Mouse (Mus musculus): ENCODE data around the gene Pomt1. TPM values are rescaled to one million over a fixed set of nuclear protein-coding genes. Genes with fewer than 3 reads are reported as not detected.

Pomt1 gene
- polyA plus RNA-seq, 1 experiment from 2014 or later: 24.4 TPM

GRCm38 (mm10) chr2:32238708-32239435 lies 2.5 kb downstream of the Pomt1 start:
- Histone ChIP-seq H3K4me1 (ENCODE audit: control insufficient read depth, insufficient read depth, low read length) (peaks cover 13% of the 10 kb centered on the region), H3K36me3 (ENCODE audit: control insufficient read depth, insufficient read depth, low read length) (peaks cover 6% of the 10 kb centered on the region), H3K27ac (ENCODE audit: low read depth, low read length) (no peak overlapping the region), H3K9ac (ENCODE audit: low read depth, low read length) (no peak overlapping the region), H3K9me3 (ENCODE audit: control insufficient read depth, low read length) (no peaks in the 10 kb centered on the region), H3K4me2 (replicated peaks; ENCODE audit: low read depth, low read length) (no peak overlapping the region), H3K27me3 (ENCODE audit: control insufficient read depth, insufficient read depth, low read length) (no peaks in the 10 kb centered on the region), H3K4me3 (ENCODE audit: low read length) (no peak overlapping the region)
- no peak for ATAC-seq (ENCODE audit: low FRiP score, low TSS enrichment)
- 91% methylated on average over 9 of the region's 9 CpGs for WGBS

GRCm38 (mm10) chr2:32240591-32240990 lies 4.2 kb downstream of the Pomt1 start:
- H3K9me3 ChIP-seq (ENCODE audit: control insufficient read depth, low read length): no peaks in the 10 kb centered on the region
- 77% methylated on average over 5 of the region's 5 CpGs for WGBS
- H3K36me3 ChIP-seq (ENCODE audit: control insufficient read depth, insufficient read depth, low read length): peaks cover 8% of the 10 kb centered on the region
- peaks cover 5% of the 10 kb centered on the region; the same call in 1 of the 2 replicates for H3K4me1 ChIP-seq (ENCODE audit: control insufficient read depth, insufficient read depth, low read length)
- H3K27ac ChIP-seq (ENCODE audit: low read depth, low read length): no peak overlapping the region
- H3K9ac ChIP-seq (ENCODE audit: low read depth, low read length): no peak overlapping the region
- H3K27me3 ChIP-seq (ENCODE audit: control insufficient read depth, insufficient read depth, low read length): no peaks in the 10 kb centered on the region
- no peak for ATAC-seq (ENCODE audit: low FRiP score, low TSS enrichment)
- no peak overlapping the region for H3K4me2 ChIP-seq (replicated peaks; ENCODE audit: low read depth, low read length)
- H3K4me3 ChIP-seq (ENCODE audit: low read length): no peak overlapping the region

- Histone ChIP-seq H3K4me1 (ENCODE audit: control insufficient read depth, insufficient read depth, low read length) (no peaks in the 10 kb centered on the region), H3K9ac (ENCODE audit: low read depth, low read length) (no peak overlapping the region), H3K4me2 (replicated peaks; ENCODE audit: low read depth, low read length) (no peak overlapping the region), H3K4me3 (ENCODE audit: low read length) (no peak overlapping the region), H3K9me3 (ENCODE audit: control insufficient read depth, low read length) (no peaks in the 10 kb centered on the region), H3K27ac (ENCODE audit: low read depth, low read length) (no peak overlapping the region), H3K36me3 (ENCODE audit: control insufficient read depth, insufficient read depth, low read length) (peaks cover 19% of the 10 kb centered on the region), H3K27me3 (ENCODE audit: control insufficient read depth, insufficient read depth, low read length) (no peaks in the 10 kb centered on the region)
- no peak for ATAC-seq (ENCODE audit: low FRiP score, low TSS enrichment)
- 82% methylated on average over 4 of the region's 4 CpGs for WGBS
Measured at GRCm38 (mm10) chr2:32242986-32243385, 6.6 kb downstream of the Pomt1 start.

DNA sequence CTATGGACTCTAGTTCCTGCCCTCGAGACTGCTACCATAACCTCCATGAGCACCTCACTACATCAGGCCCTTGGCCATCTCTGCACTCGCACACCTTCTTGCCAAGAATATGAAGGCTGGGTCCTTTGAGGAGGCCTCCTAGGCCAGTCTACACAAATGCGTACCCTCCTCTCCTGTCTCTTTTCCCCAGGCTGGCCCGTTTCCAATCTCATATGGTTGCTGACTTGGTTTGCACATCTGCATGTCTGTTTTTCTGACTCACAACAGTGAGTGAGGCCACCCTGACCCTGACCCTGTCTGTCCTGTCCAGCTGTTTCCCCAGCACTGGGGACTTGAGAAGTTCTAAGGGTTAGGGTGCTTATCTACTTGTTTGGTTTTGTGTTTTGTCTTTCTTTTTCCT lies 10.4 kb downstream of the Pomt1 start:
- peaks cover 41% of the 10 kb centered on the region for H3K36me3 ChIP-seq (ENCODE audit: control insufficient read depth, insufficient read depth, low read length)
- H3K9me3 ChIP-seq (ENCODE audit: control insufficient read depth, low read length): no peaks in the 10 kb centered on the region
- H3K4me2 ChIP-seq (replicated peaks; ENCODE audit: low read depth, low read length): no peak overlapping the region
- H3K9ac ChIP-seq (ENCODE audit: low read depth, low read length): no peak overlapping the region
- no peak overlapping the region for H3K4me3 ChIP-seq (ENCODE audit: low read length)
- 88% methylated on average over 4 of the region's 4 CpGs for WGBS
- no peak for ATAC-seq (ENCODE audit: low FRiP score, low TSS enrichment)
- H3K27me3 ChIP-seq (ENCODE audit: control insufficient read depth, insufficient read depth, low read length): no peaks in the 10 kb centered on the region
- H3K4me1 ChIP-seq (ENCODE audit: control insufficient read depth, insufficient read depth, low read length): no peaks in the 10 kb centered on the region
- H3K27ac ChIP-seq (ENCODE audit: low read depth, low read length): no peak overlapping the region

- no peaks in the 10 kb centered on the region for H3K9me3 ChIP-seq (ENCODE audit: control insufficient read depth, low read length)
- H3K9ac ChIP-seq (ENCODE audit: low read depth, low read length): no peak overlapping the region
- H3K4me3 ChIP-seq (ENCODE audit: low read length): no peak overlapping the region
- WGBS: 75% methylated on average over 10 of the region's 10 CpGs
- H3K36me3 ChIP-seq (ENCODE audit: control insufficient read depth, insufficient read depth, low read length): peaks cover 59% of the 10 kb centered on the region
- H3K4me1 ChIP-seq (ENCODE audit: control insufficient read depth, insufficient read depth, low read length): no peaks in the 10 kb centered on the region
- ATAC-seq (ENCODE audit: low FRiP score, low TSS enrichment): no peak
- H3K4me2 ChIP-seq (replicated peaks; ENCODE audit: low read depth, low read length): no peak overlapping the region
- no peaks in the 10 kb centered on the region for H3K27me3 ChIP-seq (ENCODE audit: control insufficient read depth, insufficient read depth, low read length)
- H3K27ac ChIP-seq (ENCODE audit: low read depth, low read length): no peak overlapping the region
Measured at GRCm38 (mm10) chr2:32248377-32249361, 12.3 kb downstream of the Pomt1 start.

DNA sequence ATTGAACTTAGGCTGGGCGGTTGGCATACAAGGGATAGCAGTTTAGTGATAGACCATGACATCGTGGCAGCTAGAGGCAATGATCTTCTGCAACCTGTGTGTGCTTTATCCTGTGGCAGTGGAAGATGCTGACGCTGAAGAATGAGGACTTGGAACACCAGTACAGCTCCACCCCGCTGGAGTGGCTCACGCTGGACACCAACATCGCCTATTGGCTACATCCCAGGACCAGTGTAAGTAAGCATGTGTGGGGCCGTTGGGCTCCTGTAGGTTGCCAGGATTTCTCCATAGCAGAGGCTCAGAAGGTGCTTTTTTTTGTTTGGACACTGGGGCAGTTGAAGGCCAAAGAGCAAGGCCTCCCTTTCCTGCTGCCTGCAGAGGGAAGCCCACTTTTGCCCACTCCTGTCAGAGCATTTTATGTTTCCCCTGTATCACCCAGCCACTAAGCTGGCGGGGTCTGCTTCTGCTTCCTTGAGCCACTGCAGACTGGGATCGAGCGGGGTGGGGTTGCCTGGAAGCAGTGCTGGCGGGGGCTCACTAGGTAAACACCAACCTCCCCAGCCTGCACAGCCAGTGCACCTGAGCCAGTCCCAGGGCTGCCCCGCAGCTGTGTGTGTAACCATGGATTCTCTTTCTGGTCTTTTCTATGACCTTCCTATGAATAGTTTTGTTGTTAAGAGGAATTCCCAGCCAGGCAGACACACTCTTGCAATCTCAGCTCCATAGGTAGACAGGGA lies 15.6 kb downstream of the Pomt1 start:
- ATAC-seq (ENCODE audit: low FRiP score, low TSS enrichment): no peak
- Histone ChIP-seq H3K9me3 (ENCODE audit: control insufficient read depth, low read length) (no peaks in the 10 kb centered on the region), H3K4me3 (ENCODE audit: low read length) (no peak overlapping the region), H3K36me3 (ENCODE audit: control insufficient read depth, insufficient read depth, low read length) (peaks cover 65% of the 10 kb centered on the region), H3K27me3 (ENCODE audit: control insufficient read depth, insufficient read depth, low read length) (no peaks in the 10 kb centered on the region), H3K27ac (ENCODE audit: low read depth, low read length) (no peak overlapping the region), H3K9ac (ENCODE audit: low read depth, low read length) (no peak overlapping the region), H3K4me2 (replicated peaks; ENCODE audit: low read depth, low read length) (no peak overlapping the region), H3K4me1 (ENCODE audit: control insufficient read depth, insufficient read depth, low read length) (no peaks in the 10 kb centered on the region)
- 87% methylated on average over 12 of the region's 12 CpGs for WGBS

GRCm38 (mm10) chr2:32252658-32253057 lies 16.3 kb downstream of the Pomt1 start:
- Histone ChIP-seq H3K4me2 (replicated peaks; ENCODE audit: low read depth, low read length) (no peak overlapping the region), H3K36me3 (ENCODE audit: control insufficient read depth, insufficient read depth, low read length) (peaks cover 69% of the 10 kb centered on the region), H3K4me3 (ENCODE audit: low read length) (no peak overlapping the region), H3K9me3 (ENCODE audit: control insufficient read depth, low read length) (no peaks in the 10 kb centered on the region), H3K27me3 (ENCODE audit: control insufficient read depth, insufficient read depth, low read length) (no peaks in the 10 kb centered on the region), H3K4me1 (ENCODE audit: control insufficient read depth, insufficient read depth, low read length) (no peaks in the 10 kb centered on the region), H3K9ac (ENCODE audit: low read depth, low read length) (no peak overlapping the region), H3K27ac (ENCODE audit: low read depth, low read length) (no peak overlapping the region)
- WGBS: 92% methylated on average over 5 of the region's 5 CpGs
- ATAC-seq (ENCODE audit: low FRiP score, low TSS enrichment): no peak

GRCm38 (mm10) chr2:32253352-32253751 lies 17.0 kb downstream of the Pomt1 start:
- Histone ChIP-seq H3K4me3 (ENCODE audit: low read length) (no peak overlapping the region), H3K4me1 (ENCODE audit: control insufficient read depth, insufficient read depth, low read length) (no peaks in the 10 kb centered on the region), H3K4me2 (replicated peaks; ENCODE audit: low read depth, low read length) (no peak overlapping the region), H3K36me3 (ENCODE audit: control insufficient read depth, insufficient read depth, low read length) (peaks cover 72% of the 10 kb centered on the region), H3K9me3 (ENCODE audit: control insufficient read depth, low read length) (no peaks in the 10 kb centered on the region), H3K27me3 (ENCODE audit: control insufficient read depth, insufficient read depth, low read length) (no peaks in the 10 kb centered on the region), H3K27ac (ENCODE audit: low read depth, low read length) (no peak overlapping the region), H3K9ac (ENCODE audit: low read depth, low read length) (no peak overlapping the region)
- no peak for ATAC-seq (ENCODE audit: low FRiP score, low TSS enrichment)
- WGBS: 75% methylated on average over 1 of the region's 1 CpGs

Measured in kidney, embryonic 14.5 days (tissue).